Mouse (Mus musculus) ES-CJ7 (cell line): Measurements from ENCODE around the gene Tas2r109.

ENCODE experiments used
- DNase-seq: peaks from one replicate; pipeline ENCODE4 v3.0.0; 2011; ENCODE audit warnings: low read depth, low spot score

The Tas2r109 gene

GRCm38 (mm10) chr6:132980865-132981264 lies at the start of gene Tas2r109:
Gene Tas2r109, minus strand, starts transcription at chr6:132980965.
- DNase-seq = no peak

- no peak for DNase-seq
Measured at GRCm38 (mm10) chr6:132957819-132958218, 22.9 kb downstream of the Tas2r109 start, which contains the start of gene Tas2r131. Gene Tas2r131, minus strand, starts transcription at chr6:132957919.

- no peak for DNase-seq
Measured at GRCm38 (mm10) chr6:132950802-132951201, 30.0 kb downstream of the Tas2r109 start, which contains the start of gene Tas2r129. Gene Tas2r129, plus strand, starts transcription at chr6:132951102.

- DNase-seq = peak; percentile 47
Measured at GRCm38 (mm10) chr6:132941376-132941775, 39.4 kb downstream of the Tas2r109 start.
